Mouse (Mus musculus) midbrain, embryonic 16.5 days (tissue): Measurements from ENCODE around the gene Zfpm1. TPM values are rescaled to one million over a fixed set of nuclear protein-coding genes. Genes with fewer than 3 reads are reported as not detected.

Source experiments
- ATAC-seq: fragments of 200-750 bp; cut with Nextera tagmentation; 2 replicates; pipeline ENCODE4 v1.8.0; 2017; ENCODE audit warnings: moderate TSS enrichment
- H3K27ac ChIP-seq: fragments of 300-500 bp; sonication (generic); 2 replicates; pipeline ENCODE4 v1.5.1; 2014; ENCODE audit warnings: mild to moderate bottlenecking, low read length, mixed read lengths
- H3K27me3 ChIP-seq: fragments of 300-500 bp; sonication (generic); 2 replicates; pipeline ENCODE4 v1.6.1; 2014; ENCODE audit warnings: low read depth, low read length, mixed read lengths; ENCODE audit not compliant: control insufficient read depth, insufficient read depth
- H3K36me3 ChIP-seq: fragments of 300-500 bp; sonication (generic); 2 replicates; pipeline ENCODE4 v1.6.1; 2014; ENCODE audit warnings: mild to moderate bottlenecking, low read length, moderate library complexity, mixed read lengths; ENCODE audit not compliant: control insufficient read depth, insufficient read depth
- H3K4me1 ChIP-seq: fragments of 300-500 bp; sonication (generic); 2 replicates; pipeline ENCODE4 v1.6.1; 2014; ENCODE audit warnings: mild to moderate bottlenecking, low read length, mixed read lengths; ENCODE audit not compliant: control insufficient read depth, insufficient read depth
- H3K4me2 ChIP-seq: fragments of 300-500 bp; sonication (generic); 2 replicates; pipeline ENCODE4 v1.6.1; 2014; ENCODE audit warnings: mild to moderate bottlenecking, low read length, mixed read lengths
- H3K4me3 ChIP-seq: fragments of 300-500 bp; sonication (generic); 2 replicates; pipeline ENCODE4 v1.5.1; 2014; ENCODE audit warnings: low read depth, mild to moderate bottlenecking, low read length, moderate library complexity, mixed read lengths
- H3K9ac ChIP-seq: fragments of 300-500 bp; sonication (generic); 2 replicates; pipeline ENCODE4 v1.6.1; 2014; ENCODE audit warnings: low read depth, low read length, mixed read lengths
- H3K9me3 ChIP-seq: fragments of 300-500 bp; sonication (generic); replicated peaks from 2 replicates; pipeline ENCODE4 v1.6.1; 2014; ENCODE audit warnings: mild to moderate bottlenecking, low read length, mixed read lengths; ENCODE audit not compliant: control insufficient read depth, poor library complexity, severe bottlenecking
- WGBS: fragments of 180-500 bp; shearing (Covaris S2); extraction: QIAGEN DNeasy Blood & Tissue Kit; methylation state at CpG from one replicate; pipeline ENCODE4 v1.1.7; 2014; 5-methylcytosine and 5-hydroxymethylcytosine counted together
- polyA plus RNA-seq: library from polyadenylated mRNA; unstranded; fragments of >200 nt; fragmentation: Nextera tagmentation; extraction: Ambion mirVana; gene quantifications from 2 replicates; pipeline ENCODE4 v1.2.1, GENCODE M21; 2015

Gene Zfpm1
- polyA plus RNA-seq, 1 experiment from 2014 or later, result 0.77 TPM

DNA sequence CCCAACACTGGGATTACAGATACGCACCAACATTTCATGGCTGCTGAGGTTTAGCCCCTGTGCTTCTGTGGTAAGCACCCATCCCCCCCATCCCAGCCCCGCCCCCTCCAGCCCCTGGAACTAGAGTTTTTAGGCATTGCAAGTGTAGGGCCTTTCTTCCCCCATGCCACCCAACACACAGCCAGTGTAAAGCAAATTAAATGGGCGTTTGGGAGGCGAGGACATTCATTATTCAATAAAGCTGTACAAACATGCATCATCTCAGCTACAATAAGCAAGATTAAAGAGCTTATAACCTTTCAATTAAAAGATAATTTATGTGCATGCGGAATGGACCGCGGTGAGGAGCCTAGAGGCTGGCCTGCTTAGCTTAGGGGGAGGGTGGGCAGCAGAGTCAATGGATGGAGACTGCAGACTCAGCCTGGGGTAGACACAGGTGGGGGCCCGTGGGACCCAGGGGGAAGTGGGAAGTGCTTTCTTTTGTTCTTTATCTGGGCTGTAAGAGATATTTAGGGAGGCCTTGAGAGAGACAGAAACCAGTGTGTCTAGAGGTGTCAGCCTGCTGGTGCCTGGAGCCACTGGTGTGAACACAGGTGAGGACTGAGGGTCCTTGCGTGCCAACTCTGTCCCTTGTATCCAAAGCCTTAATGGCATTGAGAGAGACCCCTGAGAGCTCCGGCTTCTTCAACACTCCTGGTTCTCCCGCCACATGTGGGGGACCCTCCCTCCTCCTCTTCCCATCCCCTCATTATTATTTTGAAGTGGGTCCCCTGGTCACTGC is 68.6 kb downstream of the Zfpm1 start:
- Histone ChIP-seq H3K9me3 (no peaks in the 10 kb centered on the region), H3K27ac (peak overlapping the region; percentile 10; the same call in 1 of the 2 replicates), H3K9ac (no peak overlapping the region), H3K36me3 (no peaks in the 10 kb centered on the region), H3K4me1 (peaks cover 14% of the 10 kb centered on the region; the same call in 1 of the 2 replicates), H3K27me3 (peaks cover 2% of the 10 kb centered on the region; the same call in 1 of the 2 replicates), H3K4me2 (no peak overlapping the region), H3K4me3 (no peak overlapping the region)
- WGBS, result 19% methylated on average over 11 of the region's 11 CpGs
- peak; percentile 51; the same call in 1 of the 2 replicates for ATAC-seq

DNA sequence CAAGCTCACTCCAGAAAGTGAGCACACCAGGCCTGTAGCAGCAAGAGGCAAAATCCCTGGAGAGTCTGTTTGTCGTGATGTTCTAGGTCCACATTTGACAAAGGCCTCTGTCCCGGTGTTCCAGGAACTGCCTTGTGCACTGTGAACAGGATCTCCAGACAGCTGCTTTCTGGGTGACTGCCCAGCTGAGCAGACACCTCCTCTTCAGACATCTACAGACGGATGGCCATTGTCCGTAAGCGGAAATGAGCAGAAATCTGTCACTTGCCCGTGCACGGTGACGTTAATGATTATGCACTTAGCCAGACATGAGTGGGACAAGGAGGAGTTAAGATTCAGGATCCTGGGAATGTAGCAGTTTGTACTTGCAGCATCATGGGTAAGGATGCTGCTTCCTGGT is 72.2 kb downstream of the Zfpm1 start:
- H3K4me1 ChIP-seq, result peaks cover 14% of the 10 kb centered on the region; the same call in 1 of the 2 replicates
- no peak overlapping the region for H3K4me3 ChIP-seq
- no peak overlapping the region for H3K9ac ChIP-seq
- no peaks in the 10 kb centered on the region for H3K9me3 ChIP-seq
- H3K27me3 ChIP-seq, result no peaks in the 10 kb centered on the region; the same call in none of the 2 replicates
- H3K36me3 ChIP-seq, result no peaks in the 10 kb centered on the region
- no peak for ATAC-seq
- WGBS, result 81% methylated on average over 8 of the region's 8 CpGs
- no peak overlapping the region for H3K27ac ChIP-seq
- no peak overlapping the region for H3K4me2 ChIP-seq

GRCm38 (mm10) chr8:122355642-122356606 is 74.0 kb downstream of the Zfpm1 start:
- no peaks in the 10 kb centered on the region; the same call in none of the 2 replicates for H3K27me3 ChIP-seq
- peaks cover 3% of the 10 kb centered on the region; the same call in 1 of the 2 replicates for H3K4me1 ChIP-seq
- no peak overlapping the region for H3K27ac ChIP-seq
- no peaks in the 10 kb centered on the region for H3K36me3 ChIP-seq
- no peak overlapping the region for H3K4me3 ChIP-seq
- H3K9ac ChIP-seq, result no peak overlapping the region
- no peaks in the 10 kb centered on the region for H3K9me3 ChIP-seq
- 77% methylated on average over 9 of the region's 9 CpGs for WGBS
- no peak overlapping the region for H3K4me2 ChIP-seq
- no peak for ATAC-seq

DNA sequence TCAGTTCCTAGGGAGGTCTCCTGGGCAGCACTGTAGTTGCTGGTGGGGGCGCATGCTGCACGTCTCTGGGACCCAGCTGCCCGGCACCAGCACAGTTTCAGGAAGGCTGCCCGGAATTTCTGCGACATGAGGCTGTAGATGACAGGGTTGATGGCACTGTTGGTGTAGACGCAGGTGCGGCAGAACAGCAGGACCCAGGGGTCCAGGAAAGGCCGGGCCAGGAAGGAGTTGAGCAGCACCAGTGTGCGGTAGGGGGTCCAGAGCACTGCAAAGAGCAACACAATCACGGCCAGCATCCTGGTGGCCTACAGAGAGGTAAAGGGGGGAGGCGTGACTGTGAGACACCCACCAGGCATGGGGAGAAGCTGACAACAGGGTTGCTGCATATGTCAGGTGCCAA is 75.3 kb downstream of the Zfpm1 start:
- Histone ChIP-seq H3K9me3 (no peaks in the 10 kb centered on the region), H3K36me3 (no peaks in the 10 kb centered on the region), H3K4me1 (no peaks in the 10 kb centered on the region), H3K27me3 (no peaks in the 10 kb centered on the region; the same call in none of the 2 replicates), H3K27ac (no peak overlapping the region), H3K4me3 (no peak overlapping the region), H3K9ac (no peak overlapping the region), H3K4me2 (no peak overlapping the region)
- no peak for ATAC-seq
- WGBS, result 58% methylated on average over 11 of the region's 11 CpGs

DNA sequence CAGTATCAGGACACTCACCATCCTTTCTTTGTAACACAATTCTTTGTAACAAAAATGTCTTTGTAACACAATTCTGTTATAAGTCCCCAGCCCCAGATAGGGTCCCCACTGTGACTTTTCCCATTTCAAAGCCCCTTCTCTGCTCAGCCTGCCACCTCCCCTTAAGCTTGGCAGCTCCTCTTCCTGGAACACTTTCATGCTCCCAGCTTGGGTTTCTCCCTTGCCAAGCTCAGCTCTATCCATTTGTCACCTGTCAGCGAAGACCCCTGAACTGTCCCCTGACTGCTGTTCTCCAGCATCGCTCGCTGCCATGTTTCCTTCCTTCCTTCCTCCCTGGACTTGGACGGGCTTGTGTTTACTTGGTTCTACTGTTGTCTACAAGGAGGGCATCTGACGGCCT is 75.7 kb downstream of the Zfpm1 start:
- no peak overlapping the region for H3K4me3 ChIP-seq
- no peaks in the 10 kb centered on the region for H3K4me1 ChIP-seq
- 83% methylated on average over 5 of the region's 5 CpGs for WGBS
- no peak overlapping the region for H3K9ac ChIP-seq
- no peak overlapping the region for H3K27ac ChIP-seq
- H3K36me3 ChIP-seq, result no peaks in the 10 kb centered on the region
- H3K27me3 ChIP-seq, result no peaks in the 10 kb centered on the region; the same call in none of the 2 replicates
- H3K4me2 ChIP-seq, result no peak overlapping the region
- no peaks in the 10 kb centered on the region for H3K9me3 ChIP-seq
- no peak for ATAC-seq

DNA sequence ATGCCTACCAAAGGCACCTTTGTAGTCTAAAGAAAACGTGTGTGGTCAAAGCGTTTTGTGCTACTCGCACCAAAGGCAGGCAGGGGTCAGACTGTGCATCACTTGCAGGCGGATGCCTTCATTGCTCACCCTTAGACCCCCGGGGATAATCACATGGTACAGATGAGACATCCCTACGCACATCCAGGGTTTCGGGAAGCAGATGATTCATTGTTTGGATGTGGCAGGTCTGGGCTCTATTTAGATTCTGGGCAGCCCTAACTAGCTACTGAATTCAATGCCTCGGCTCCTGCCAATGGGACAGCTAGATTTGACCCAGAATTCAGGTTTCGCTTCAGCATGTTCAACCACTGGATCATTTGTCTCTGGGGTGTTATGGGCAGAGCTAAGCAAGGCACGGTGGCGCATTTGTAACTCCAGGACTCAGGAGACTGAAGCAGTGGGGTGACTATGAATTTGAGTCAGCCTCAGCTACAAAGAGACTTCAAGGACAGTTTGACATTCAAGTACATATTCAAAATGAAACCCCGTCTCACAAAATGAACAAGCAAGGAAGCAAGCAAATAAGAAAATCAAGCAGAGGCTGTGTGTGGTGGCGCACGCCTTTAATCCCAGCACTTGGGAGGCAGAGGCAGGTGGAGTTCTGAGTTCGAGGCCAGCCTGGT is 77.3 kb downstream of the Zfpm1 start:
- Histone ChIP-seq H3K4me3 (no peak overlapping the region), H3K27ac (no peak overlapping the region), H3K9ac (no peak overlapping the region), H3K27me3 (no peaks in the 10 kb centered on the region; the same call in 1 of the 2 replicates), H3K4me1 (no peaks in the 10 kb centered on the region), H3K36me3 (no peaks in the 10 kb centered on the region), H3K4me2 (no peak overlapping the region), H3K9me3 (no peaks in the 10 kb centered on the region)
- 79% methylated on average over 15 of the region's 15 CpGs for WGBS
- ATAC-seq, result no peak

GRCm38 (mm10) chr8:122360696-122361416 is 78.9 kb downstream of the Zfpm1 start, which contains the start of gene Trhr2:
Gene Trhr2 (minus strand): TSS chr8:122360746.
- no peak within 1 kb of the TSS for H3K9ac ChIP-seq
- H3K27me3 ChIP-seq, result no peaks in the 10 kb centered on the region; the same call in 1 of the 2 replicates
- no peaks in the 10 kb centered on the region for H3K9me3 ChIP-seq
- 79% methylated on average over 7 of the region's 7 CpGs for WGBS
- no peak within 1 kb of the TSS for H3K27ac ChIP-seq
- H3K36me3 ChIP-seq, result no peaks in the 10 kb centered on the region
- no peak within 1 kb of the TSS for H3K4me2 ChIP-seq
- H3K4me1 ChIP-seq, result no peaks in the 10 kb centered on the region
- no peak within 1 kb of the TSS for H3K4me3 ChIP-seq
- ATAC-seq, result no peak

DNA sequence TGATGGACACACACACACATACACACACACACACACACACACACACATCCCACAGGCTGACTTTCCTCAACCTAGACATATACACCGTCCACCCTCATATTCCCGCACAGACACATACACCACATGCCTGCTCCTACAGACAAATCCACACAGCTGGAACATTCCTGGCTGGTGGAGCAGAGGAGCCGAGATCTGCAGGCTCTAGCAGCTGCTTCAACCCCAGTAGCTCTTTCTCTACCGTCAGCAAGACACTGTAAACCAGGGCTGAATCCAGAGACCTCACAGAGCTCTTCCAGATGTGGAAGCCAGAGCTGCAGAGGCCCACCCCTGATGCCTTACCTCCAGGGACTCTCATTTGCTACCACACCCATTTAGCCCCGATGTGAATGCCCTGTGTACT is 80.3 kb downstream of the Zfpm1 start:
- ATAC-seq, result no peak
- no peak overlapping the region for H3K4me3 ChIP-seq
- H3K9ac ChIP-seq, result no peak overlapping the region
- WGBS, result 45% methylated on average over 5 of the region's 5 CpGs
- no peak overlapping the region for H3K4me2 ChIP-seq
- H3K27me3 ChIP-seq, result no peaks in the 10 kb centered on the region
- H3K27ac ChIP-seq, result no peak overlapping the region
- H3K4me1 ChIP-seq, result no peaks in the 10 kb centered on the region
- no peaks in the 10 kb centered on the region for H3K36me3 ChIP-seq
- H3K9me3 ChIP-seq, result no peaks in the 10 kb centered on the region
